Mouse (Mus musculus) kidney, postnatal 10 days (tissue): ENCODE results near the gene Aamdc.

Source experiments
- DNase-seq: peaks from one replicate; pipeline ENCODE4 v3.0.0; 2021; ENCODE audit warnings: mixed read lengths

Aamdc gene

DNA sequence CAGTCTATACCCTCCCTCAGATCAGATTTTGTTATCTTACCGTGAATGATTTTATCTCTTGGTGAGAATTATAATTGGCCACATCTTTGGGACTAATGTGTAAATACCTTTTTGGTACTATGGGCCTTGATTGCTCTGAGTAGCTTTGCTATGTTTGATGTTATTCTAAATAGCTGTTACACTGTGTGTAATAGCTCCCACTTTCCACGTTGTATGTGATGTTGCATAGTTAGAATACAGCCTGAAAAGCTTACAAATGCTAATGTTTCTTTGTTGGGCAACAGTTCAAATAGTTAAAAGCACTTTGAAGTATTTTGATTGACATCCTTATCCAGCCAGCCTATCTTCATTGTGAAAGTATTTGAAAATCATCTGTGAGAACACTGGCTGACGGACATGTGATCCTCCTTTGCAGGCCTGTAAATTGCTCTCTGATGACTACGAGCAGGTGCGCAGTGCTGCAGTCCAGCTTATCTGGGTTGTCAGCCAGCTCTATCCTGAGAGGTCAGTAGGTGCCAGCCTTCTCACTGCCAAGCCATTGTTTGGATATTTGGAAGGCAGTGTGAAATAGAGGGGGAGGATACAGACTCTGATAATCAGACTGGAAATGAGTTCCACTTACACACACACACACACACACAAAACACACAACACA is 78.6 kb downstream of the Aamdc start:
- DNase-seq, result no peak
